Mouse (Mus musculus) embryonic fibroblast, embryonic 13.5 days (primary cell): ENCODE results near the gene Zic2.
"Not testable (repeated sequence)": the region's sequence is repeated elsewhere in the genome, so short reads cannot be mapped to it uniquely, and the experiment has no call there.

Source experiments
- CTCF ChIP-seq: IDR thresholded peaks from 2 replicates; pipeline ENCODE4 v1.5.1; 2011; ENCODE audit warnings: mild to moderate bottlenecking, control low read depth, low read length, moderate library complexity, borderline replicate concordance; ENCODE audit not compliant: insufficient read depth
- POLR2A ChIP-seq: IDR thresholded peaks from 2 replicates; pipeline ENCODE4 v1.6.1; 2011; ENCODE audit warnings: low read depth, mild to moderate bottlenecking, control low read depth, low read length, moderate library complexity

- not testable (repeated sequence) for TF ChIP-seq CTCF, POLR2A
Measured at GRCm38 (mm10) chr14:122463734-122464341, 11.4 kb upstream of the Zic2 start.
